Mouse (Mus musculus) midbrain, embryonic 10.5 days (tissue): Measurements from ENCODE around the gene Gm6205. TPM values are rescaled to one million over a fixed set of nuclear protein-coding genes. Genes with fewer than 3 reads are reported as not detected.
"Not testable (repeated sequence)": the region's sequence is repeated elsewhere in the genome, so short reads cannot be mapped to it uniquely, and the experiment has no call there.

Experiments used
- DNase-seq: peaks from one replicate; pipeline ENCODE4 v3.0.0-alpha.2; 2017; ENCODE audit warnings: low spot score
- H3K27ac ChIP-seq: fragments of 300-500 bp; sonication (generic); replicated peaks from 2 replicates; pipeline ENCODE4 v1.5.1; 2016; ENCODE audit warnings: mild to moderate bottlenecking
- H3K27me3 ChIP-seq: fragments of 300-500 bp; sonication (generic); 2 replicates; pipeline ENCODE4 v1.6.1; 2016; ENCODE audit warnings: low read depth, mild to moderate bottlenecking; ENCODE audit not compliant: poor library complexity, severe bottlenecking
- H3K36me3 ChIP-seq: fragments of 300-500 bp; sonication (generic); 2 replicates; pipeline ENCODE4 v1.6.1; 2016; ENCODE audit warnings: mild to moderate bottlenecking, moderate library complexity
- H3K4me1 ChIP-seq: fragments of 300-500 bp; sonication (generic); 2 replicates; pipeline ENCODE4 v1.6.1; 2016
- H3K4me3 ChIP-seq: fragments of 300-500 bp; sonication (generic); 2 replicates; pipeline ENCODE4 v1.5.1; 2016; ENCODE audit warnings: mild to moderate bottlenecking, moderate library complexity
- H3K9me3 ChIP-seq: fragments of 300-500 bp; sonication (generic); replicated peaks from 2 replicates; pipeline ENCODE4 v1.6.1; 2016; ENCODE audit warnings: mild to moderate bottlenecking
- WGBS: fragments of 180-500 bp; shearing (Covaris S2); methylation state at CpG from one replicate; pipeline ENCODE4 v1.1.7; 2016; 5-methylcytosine and 5-hydroxymethylcytosine counted together
- polyA plus RNA-seq: library from polyadenylated mRNA; unstranded; fragments of >200 nt; fragmentation: Nextera tagmentation; extraction: Ambion mirVana; gene quantifications from 2 replicates; pipeline ENCODE4 v1.2.1, GENCODE M21; 2016

The Gm6205 gene
- polyA plus RNA-seq = not detected in 2 replicates

- H3K9me3 ChIP-seq, H3K36me3 ChIP-seq, H3K4me1 ChIP-seq, H3K4me3 ChIP-seq, H3K27ac ChIP-seq, H3K27me3 ChIP-seq, DNase-seq: not testable (repeated sequence)
- WGBS = no CpG with 5 or more reads among the region's 2 CpGs
Observed at GRCm38 (mm10) chr5:94648082-94648481, at the start of gene Gm6205. Gene Gm6205 (plus strand): TSS chr5:94648382.

GRCm38 (mm10) chr5:94616242-94616641 is 31.9 kb upstream of the Gm6205 start, which contains the start of gene Gm3147:
Gene Gm3147 (minus strand): TSS chr5:94616342.
- H3K9me3 ChIP-seq, H3K4me3 ChIP-seq, H3K36me3 ChIP-seq, H3K27ac ChIP-seq, H3K27me3 ChIP-seq, H3K4me1 ChIP-seq, DNase-seq: not testable (repeated sequence)
- no CpG with 5 or more reads among the region's 1 CpGs for WGBS

- not testable (repeated sequence) for DNase-seq, H3K27me3 ChIP-seq, H3K4me1 ChIP-seq, H3K4me3 ChIP-seq, H3K9me3 ChIP-seq, H3K27ac ChIP-seq, H3K36me3 ChIP-seq
- 100% methylated on average over 1 of the region's 2 CpGs for WGBS
Observed at GRCm38 (mm10) chr5:94623679-94624078, 24.5 kb upstream of the Gm6205 start, which contains the start of gene Gm6509. Gene Gm6509 (plus strand): TSS chr5:94623979.

Other genes starting within 250 kb of the Gm6205 start
- gene Gm7682, start 202.6 kb upstream of the Gm6205 start, polyA plus RNA-seq = not detected in 2 replicates
- gene Gm3139, start 122.1 kb upstream of the Gm6205 start, polyA plus RNA-seq = not detected in 2 replicates
- 0.07 TPM in 1 of 2 replicates, not detected in the other for gene Gm3147, start 32.0 kb upstream of the Gm6205 start, polyA plus RNA-seq
- gene Gm6509, start 24.4 kb upstream of the Gm6205 start, polyA plus RNA-seq = not detected in 2 replicates
- gene Gm3183, start 217.1 kb downstream of the Gm6205 start, polyA plus RNA-seq = not detected in 2 replicates